Mouse (Mus musculus) lung, postnatal 0 days (tissue): ENCODE data around the gene Tec. TPM values are rescaled to one million over a fixed set of nuclear protein-coding genes. Genes with fewer than 3 reads are reported as not detected.
A peak's percentile ranks its signal among the peaks of the same experiment; 100 is the strongest.
"Not testable (repeated sequence)": the region's sequence is repeated elsewhere in the genome, so short reads cannot be mapped to it uniquely, and the experiment has no call there.

Experiments used
- ATAC-seq: fragments of 200-750 bp; cut with Nextera tagmentation; 2 replicates; pipeline ENCODE4 v1.8.0; 2017; ENCODE audit warnings: moderate library complexity
- DNase-seq: peaks from one replicate; pipeline ENCODE4 v3.0.0-alpha.2; 2016; ENCODE audit warnings: low spot score
- H3K27ac ChIP-seq: fragments of 300-500 bp; sonication (generic); 2 replicates; pipeline ENCODE4 v1.5.1; 2014; ENCODE audit warnings: antibody characterized with exemption, mild to moderate bottlenecking, low read length, mixed read lengths
- H3K27me3 ChIP-seq: fragments of 300-500 bp; sonication (generic); replicated peaks from 2 replicates; pipeline ENCODE4 v1.6.1; 2014; ENCODE audit warnings: low read length, mixed read lengths; ENCODE audit not compliant: insufficient read depth
- H3K36me3 ChIP-seq: fragments of 300-500 bp; sonication (generic); 2 replicates; pipeline ENCODE4 v1.6.1; 2014; ENCODE audit warnings: low read length, mixed read lengths; ENCODE audit not compliant: insufficient read depth
- H3K4me1 ChIP-seq: fragments of 300-500 bp; sonication (generic); 2 replicates; pipeline ENCODE4 v1.6.1; 2014; ENCODE audit warnings: antibody characterized with exemption, low read depth, low read length, mixed read lengths; ENCODE audit not compliant: insufficient read depth
- H3K4me2 ChIP-seq: fragments of 300-500 bp; sonication (generic); replicated peaks from 2 replicates; pipeline ENCODE4 v1.6.1; 2014; ENCODE audit warnings: low read depth, mild to moderate bottlenecking, low read length, moderate library complexity, mixed read lengths
- H3K4me3 ChIP-seq: fragments of 300-500 bp; sonication (generic); 2 replicates; pipeline ENCODE4 v1.5.1; 2014; ENCODE audit warnings: low read depth, low read length
- H3K9ac ChIP-seq: fragments of 300-500 bp; sonication (generic); replicated peaks from 2 replicates; pipeline ENCODE4 v1.6.1; 2014; ENCODE audit warnings: low read depth, mild to moderate bottlenecking
- H3K9me3 ChIP-seq: fragments of 300-500 bp; sonication (generic); 2 replicates; pipeline ENCODE4 v1.6.1; 2016; ENCODE audit warnings: low read length, mixed read lengths
- CTCF ChIP-seq: IDR thresholded peaks from 2 replicates; pipeline ENCODE4 v1.5.1; 2016; ENCODE audit warnings: antibody characterized with exemption, mild to moderate bottlenecking
- EP300 ChIP-seq: IDR thresholded peaks from 2 replicates; pipeline ENCODE4 v1.6.1; 2016; ENCODE audit warnings: antibody characterized with exemption, mild to moderate bottlenecking, control low read depth
- WGBS: fragments of 180-500 bp; shearing (Covaris S2); extraction: QIAGEN DNeasy Blood & Tissue Kit; methylation state at CpG from one replicate; pipeline ENCODE4 v1.1.7; 2014; 5-methylcytosine and 5-hydroxymethylcytosine counted together
- polyA plus RNA-seq: library from polyadenylated mRNA; unstranded; fragments of >200 nt; fragmentation: Nextera tagmentation; extraction: Ambion mirVana; gene quantifications from 2 replicates; pipeline ENCODE4 v1.2.1, GENCODE M21; 2015

Tec gene
- polyA plus RNA-seq, 1 experiment from 2014 or later: 4.2 TPM

DNA sequence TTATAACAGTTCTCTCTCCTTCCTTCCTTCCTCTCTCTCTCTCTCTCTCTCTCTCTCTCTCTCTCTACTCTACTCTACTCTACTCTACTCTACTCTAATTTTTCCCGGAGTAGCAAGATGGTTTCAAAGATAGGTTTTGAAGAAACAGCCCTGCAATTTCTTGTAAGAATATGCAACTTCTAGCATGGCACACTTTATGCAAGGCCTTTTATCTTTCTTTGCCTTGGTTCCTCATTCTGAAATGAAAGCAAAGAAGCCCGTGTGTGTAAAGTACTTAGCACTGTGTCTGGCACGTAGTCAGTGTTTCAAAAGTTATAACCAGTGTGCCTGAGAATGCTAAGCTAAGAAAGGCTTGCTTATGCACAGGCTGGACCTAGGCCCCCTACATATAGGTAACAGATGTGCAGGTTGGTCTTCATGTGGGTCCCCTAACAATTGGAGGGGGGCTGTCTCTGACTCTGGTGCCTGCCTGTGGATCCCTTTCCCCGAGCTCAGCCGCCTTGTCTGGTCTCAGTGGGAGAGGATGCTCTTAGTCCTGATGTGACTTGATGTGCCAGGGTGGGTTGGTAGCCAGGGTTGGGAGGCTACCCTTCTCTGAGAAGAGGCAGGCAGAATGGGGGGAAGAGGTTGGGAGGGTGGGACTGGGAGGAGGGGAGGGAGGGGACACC is 49.6 kb downstream of the Tec start:
- DNase-seq (no peak), ATAC-seq (no peak)
- Histone ChIP-seq H3K36me3 (no peaks in the 10 kb centered on the region), H3K4me3 (no peak overlapping the region), H3K27ac (no peak overlapping the region), H3K9ac (no peak overlapping the region), H3K4me2 (no peak overlapping the region), H3K9me3 (no peaks in the 10 kb centered on the region), H3K4me1 (no peaks in the 10 kb centered on the region), H3K27me3 (no peaks in the 10 kb centered on the region)
- WGBS: 73% methylated on average over 5 of the region's 5 CpGs
- no peak for TF ChIP-seq EP300
- no peak for TF ChIP-seq CTCF

DNA sequence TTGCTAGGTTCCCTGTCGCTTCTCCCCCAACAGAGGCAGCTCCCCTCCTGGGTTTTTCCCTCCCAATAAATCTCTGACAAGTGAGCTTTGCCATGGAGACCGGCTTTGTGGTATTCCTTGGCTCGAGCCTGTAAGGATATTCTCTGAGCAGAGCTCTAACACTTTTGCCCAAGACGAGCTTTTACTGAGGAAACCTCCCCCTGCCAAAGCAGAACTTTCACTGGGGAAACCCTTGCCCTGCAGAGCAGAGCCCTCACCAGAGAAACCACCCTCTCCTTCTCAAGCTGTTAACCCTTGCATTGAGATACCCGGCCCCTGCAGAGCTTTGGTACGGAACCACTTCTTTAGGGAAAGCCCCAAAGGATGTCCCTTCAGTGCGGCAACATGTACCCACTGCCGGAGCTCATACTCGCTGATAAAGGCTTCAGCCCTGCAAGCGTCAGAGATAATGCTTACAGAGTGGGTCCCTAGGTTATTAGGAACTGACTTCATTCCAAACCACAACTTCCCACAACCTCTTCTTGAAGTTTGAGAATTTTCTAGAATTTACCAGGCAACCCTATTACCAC is 50.7 kb downstream of the Tec start:
- no peaks in the 10 kb centered on the region for H3K27me3 ChIP-seq
- H3K4me1 ChIP-seq: no peaks in the 10 kb centered on the region
- DNase-seq (peak; percentile 30), ATAC-seq (no peak)
- H3K36me3 ChIP-seq: no peaks in the 10 kb centered on the region
- no peak overlapping the region for H3K4me3 ChIP-seq
- H3K9ac ChIP-seq: no peak overlapping the region
- no peaks in the 10 kb centered on the region for H3K9me3 ChIP-seq
- no peak overlapping the region for H3K4me2 ChIP-seq
- WGBS: 27% methylated on average over 10 of the region's 10 CpGs
- TF ChIP-seq CTCF (no peak), EP300 (no peak)
- no peak overlapping the region for H3K27ac ChIP-seq

DNA sequence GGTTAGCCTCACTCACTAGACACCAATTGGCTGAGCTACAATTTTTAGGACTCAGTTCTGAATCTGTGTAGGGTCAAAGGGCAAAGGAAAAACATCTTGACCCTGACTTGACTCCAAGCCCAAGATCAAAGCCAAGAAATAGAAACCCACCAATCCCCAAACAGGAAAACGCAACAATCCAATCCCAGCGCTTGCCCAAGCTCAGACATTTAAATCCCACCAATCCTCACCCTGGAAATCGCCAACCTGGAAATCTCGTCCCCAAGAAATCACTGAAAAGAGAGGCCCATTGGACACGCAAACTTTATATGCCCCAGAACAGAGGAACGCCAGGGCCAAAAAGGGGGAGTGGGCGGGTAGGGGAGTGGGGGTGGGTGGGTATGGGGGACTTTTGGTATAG is 51.3 kb downstream of the Tec start:
- not testable (repeated sequence) for H3K9ac ChIP-seq, DNase-seq, ATAC-seq, H3K27me3 ChIP-seq, H3K4me3 ChIP-seq, H3K4me2 ChIP-seq, H3K9me3 ChIP-seq, H3K36me3 ChIP-seq, H3K27ac ChIP-seq, H3K4me1 ChIP-seq
- 78% methylated on average over 6 of the region's 7 CpGs for WGBS

DNA sequence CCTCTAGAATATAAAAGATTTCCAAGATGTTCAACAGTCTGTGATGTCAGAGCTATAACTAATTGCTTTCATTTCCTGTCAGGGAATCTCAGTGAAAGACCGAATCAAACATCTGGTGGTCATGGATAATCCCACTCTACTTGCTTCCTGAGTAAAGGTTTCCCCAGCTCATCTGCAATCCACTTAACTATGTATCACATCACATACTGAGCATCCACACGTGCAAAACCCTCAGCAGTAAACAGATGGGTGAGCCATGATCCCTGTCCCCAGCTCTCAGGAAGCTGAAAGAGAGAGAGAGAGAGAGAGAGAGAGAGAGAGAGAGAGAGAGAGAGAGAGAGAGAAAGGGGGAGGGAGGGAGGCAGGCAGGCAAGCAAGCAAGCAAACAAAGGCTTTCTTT is 51.8 kb downstream of the Tec start:
- Histone ChIP-seq H3K36me3 (no peaks in the 10 kb centered on the region), H3K4me1 (no peaks in the 10 kb centered on the region), H3K4me2 (no peak overlapping the region), H3K4me3 (no peak overlapping the region), H3K9me3 (no peaks in the 10 kb centered on the region), H3K27ac (no peak overlapping the region), H3K9ac (no peak overlapping the region), H3K27me3 (no peaks in the 10 kb centered on the region)
- ATAC-seq: no peak
- 29% methylated on average over 2 of the region's 2 CpGs for WGBS
- no peak for DNase-seq
- TF ChIP-seq CTCF (no peak), EP300 (no peak)

DNA sequence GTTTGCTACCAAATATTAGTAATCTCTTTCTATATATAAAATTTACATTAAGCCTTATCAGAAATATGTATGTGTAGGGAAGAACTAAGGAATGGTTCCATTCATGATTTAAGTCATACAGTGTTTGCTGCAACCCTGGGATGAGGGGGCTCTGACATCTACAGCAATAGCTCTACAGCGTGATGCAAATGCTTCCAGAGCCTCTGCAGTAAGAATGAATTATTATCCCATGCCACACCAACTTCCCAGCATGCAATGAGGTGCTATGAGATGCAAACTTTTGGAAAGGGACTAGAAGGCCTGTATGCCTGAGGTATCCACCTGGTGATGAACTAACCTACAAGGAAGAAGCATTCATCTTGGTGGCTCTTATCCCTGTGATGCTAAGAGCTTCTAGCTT is 52.2 kb downstream of the Tec start:
- no peaks in the 10 kb centered on the region for H3K4me1 ChIP-seq

DNA sequence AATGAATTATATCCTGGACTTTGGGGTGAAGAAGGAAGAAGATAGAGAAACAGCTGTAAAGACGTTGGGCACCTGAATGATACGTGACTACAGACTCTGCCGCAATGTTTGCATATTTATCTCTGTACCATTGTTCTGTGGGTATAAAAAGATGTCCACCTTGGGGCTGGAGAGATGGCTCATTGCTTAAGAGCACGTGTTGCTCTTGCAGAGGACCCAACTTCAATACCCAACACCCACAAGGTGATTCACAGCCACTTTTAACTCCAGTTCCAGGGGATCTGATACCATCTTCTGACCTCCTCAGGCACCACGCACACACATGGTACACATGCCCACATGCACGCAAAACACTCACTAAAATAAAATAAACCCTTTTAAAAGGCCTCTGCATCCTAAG is 52.9 kb downstream of the Tec start:
- Histone ChIP-seq H3K36me3 (no peaks in the 10 kb centered on the region), H3K9me3 (no peaks in the 10 kb centered on the region), H3K9ac (no peak overlapping the region), H3K27me3 (no peaks in the 10 kb centered on the region), H3K4me3 (no peak overlapping the region), H3K27ac (no peak overlapping the region), H3K4me1 (no peaks in the 10 kb centered on the region), H3K4me2 (no peak overlapping the region)
- WGBS: 81% methylated on average over 6 of the region's 6 CpGs
- DNase-seq: no peak
- ATAC-seq: no peak
- no peak for TF ChIP-seq CTCF
- TF ChIP-seq EP300: no peak

More for the DNA sequence above, 52.2 kb downstream of the Tec start:
- TF ChIP-seq EP300: no peak
- no peak for TF ChIP-seq CTCF
- Histone ChIP-seq H3K4me3 (no peak overlapping the region), H3K9me3 (no peaks in the 10 kb centered on the region), H3K9ac (no peak overlapping the region), H3K4me2 (no peak overlapping the region), H3K27me3 (no peaks in the 10 kb centered on the region), H3K27ac (no peak overlapping the region), H3K36me3 (no peaks in the 10 kb centered on the region)
- ATAC-seq (no peak), DNase-seq (no peak)
- 66% methylated on average over 1 of the region's 1 CpGs for WGBS
